Mouse (Mus musculus): ENCODE measurements around the gene Car15.
A peak's percentile ranks its signal among the peaks of the same experiment; 100 is the strongest.

The Car15 gene

GRCm38 (mm10) chr16:17801777-17802455 lies 36.2 kb downstream of the Car15 start:
- no peak for DNase-seq

GRCm38 (mm10) chr16:17799584-17799983 lies 38.6 kb downstream of the Car15 start:
- no peak for DNase-seq

- DNase-seq, result peak; percentile 24 to 58
Observed at GRCm38 (mm10) chr16:17798321-17799180, 39.6 kb downstream of the Car15 start.

- no peak for DNase-seq
Observed at GRCm38 (mm10) chr16:17797812-17798311, 40.3 kb downstream of the Car15 start.

GRCm38 (mm10) chr16:17796971-17797811 lies 41.0 kb downstream of the Car15 start, which contains the start of gene Scarf2:
Scarf2 (plus strand) TSS chr16:17797282.
- no peak for DNase-seq

GRCm38 (mm10) chr16:17796519-17796918 lies 41.6 kb downstream of the Car15 start:
- no peak for DNase-seq

- no peak for DNase-seq
Observed at GRCm38 (mm10) chr16:17795643-17796042, 42.5 kb downstream of the Car15 start.

GRCm38 (mm10) chr16:17794047-17794446 lies 44.1 kb downstream of the Car15 start:
- no peak for DNase-seq

- DNase-seq, result no peak
Observed at GRCm38 (mm10) chr16:17792728-17793127, 45.4 kb downstream of the Car15 start.

- DNase-seq, result no peak
Observed at GRCm38 (mm10) chr16:17785337-17785736, 52.8 kb downstream of the Car15 start.

Measured in kidney, adult 8-10 months (tissue).